Mouse (Mus musculus): ENCODE results near the gene Flywch2. TPM values are rescaled to one million over a fixed set of nuclear protein-coding genes. Genes with fewer than 3 reads are reported as not detected.

Flywch2 gene
- polyA plus RNA-seq, 2 experiments, result 41.2 to 46.3 TPM

DNA sequence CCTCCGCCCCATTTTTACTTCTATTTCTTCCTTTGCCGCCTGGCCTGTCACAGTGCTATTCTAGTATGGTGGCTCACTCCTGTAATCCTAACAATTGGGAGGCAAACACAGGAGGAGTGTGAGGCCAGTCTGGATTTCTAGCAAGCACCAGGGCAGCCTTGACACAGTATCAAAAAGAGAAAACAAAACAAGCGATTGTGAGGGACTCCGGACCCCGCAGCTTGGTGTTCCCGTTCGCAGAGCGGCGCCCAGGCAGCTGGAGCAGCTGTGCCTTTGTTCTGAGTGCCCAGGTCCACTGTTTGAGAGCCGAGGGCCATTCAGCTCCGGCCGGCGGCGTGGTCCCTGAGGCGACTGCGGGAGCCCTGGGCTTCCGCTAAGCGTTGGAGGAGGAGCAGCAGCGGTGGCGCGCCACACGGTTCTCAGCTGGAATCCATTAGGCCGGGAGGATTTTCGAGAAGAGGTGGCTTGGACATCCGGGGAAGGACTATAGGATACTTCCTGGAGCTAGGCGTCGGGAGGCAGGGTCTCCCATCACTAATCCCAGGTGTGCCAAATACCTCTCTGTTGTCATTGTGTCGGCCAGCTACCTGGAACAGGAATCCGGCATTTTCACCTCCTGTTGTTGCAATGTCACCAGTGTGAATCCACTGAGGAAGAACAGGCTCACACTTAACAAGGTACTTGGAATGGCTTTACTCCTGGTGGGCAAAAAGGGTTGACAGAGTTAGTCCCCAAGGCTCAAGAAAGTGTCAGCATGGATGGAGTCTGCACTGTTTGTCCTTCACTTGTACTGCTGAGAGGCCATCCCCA, 4.6 kb upstream of the Flywch2 start, which contains the start of gene Srrm2:
TSS of gene Srrm2 (plus strand) at position 264 of the 810 bp plus-strand sequence.
- DNase-seq (ENCODE audit: low spot score), result peak; percentile 56
- Histone ChIP-seq H3K27ac (replicated peaks; ENCODE audit: low read depth, low read length) (peak within 1 kb of the TSS; percentile 89), H3K9ac (ENCODE audit: low read depth, low read length, severe bottlenecking) (peak within 1 kb of the TSS; percentile 87), H3K9me3 (ENCODE audit: control insufficient read depth, low read length) (no peaks in the 10 kb centered on the region), H3K4me1 (ENCODE audit: control insufficient read depth, insufficient read depth, low read length) (peaks cover 18% of the 10 kb centered on the region), H3K4me3 (replicated peaks; ENCODE audit: low read length) (peak within 1 kb of the TSS; percentile 45), H3K27me3 (ENCODE audit: control insufficient read depth, insufficient read depth, low read length) (no peaks in the 10 kb centered on the region), H3K4me2 (replicated peaks; ENCODE audit: low read depth, low read length, severe bottlenecking) (peak within 1 kb of the TSS; percentile 70), H3K36me3 (ENCODE audit: control insufficient read depth, insufficient read depth, low read length) (peaks cover 5% of the 10 kb centered on the region; the same call in 1 of the 2 replicates)
- ATAC-seq (ENCODE audit: low FRiP score, low read depth), result peak; percentile 70
- TF ChIP-seq POLR2A (IDR thresholded peaks at IDR 0.05; ENCODE audit: borderline replicate concordance, extremely low read depth, insufficient read depth, insufficient read length), result peak; percentile 82; the same call in 1 of the 2 replicates
- WGBS, result under 1% methylated on average over 29 of the region's 29 CpGs

DNA sequence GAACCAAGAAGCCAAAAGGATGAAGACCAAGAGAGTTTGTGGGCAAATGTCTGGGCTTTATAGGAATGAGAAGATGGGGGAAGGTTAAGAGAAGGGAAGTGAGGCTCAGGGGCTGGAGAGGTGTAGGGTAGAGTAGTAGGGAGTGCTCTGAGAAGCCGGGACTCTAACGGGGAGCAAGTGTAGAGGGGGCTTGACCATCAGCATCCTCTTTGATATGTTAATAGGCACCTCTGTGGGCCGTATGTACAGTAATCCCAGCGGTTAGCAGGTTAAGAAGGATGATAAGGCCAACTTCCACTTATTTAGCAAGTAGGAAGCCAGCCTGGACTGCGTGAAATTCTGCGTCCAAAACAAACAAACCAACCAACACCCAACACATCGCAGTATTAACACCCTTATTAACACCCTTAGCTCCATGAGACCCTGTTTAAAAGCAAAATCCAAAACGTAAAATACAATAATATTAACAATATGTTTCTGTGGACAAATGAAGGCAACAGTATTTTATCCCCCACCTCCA, 3.9 kb upstream of the Flywch2 start:
- ATAC-seq (ENCODE audit: low FRiP score, low read depth) (no peak), DNase-seq (ENCODE audit: low spot score) (no peak)
- H3K9ac ChIP-seq (ENCODE audit: low read depth, low read length, severe bottlenecking), result peak overlapping the region; percentile 87
- peaks cover 21% of the 10 kb centered on the region for H3K4me1 ChIP-seq (ENCODE audit: control insufficient read depth, insufficient read depth, low read length)
- no peaks in the 10 kb centered on the region for H3K27me3 ChIP-seq (ENCODE audit: control insufficient read depth, insufficient read depth, low read length)
- no peaks in the 10 kb centered on the region for H3K9me3 ChIP-seq (ENCODE audit: control insufficient read depth, low read length)
- peaks cover 5% of the 10 kb centered on the region; the same call in 1 of the 2 replicates for H3K36me3 ChIP-seq (ENCODE audit: control insufficient read depth, insufficient read depth, low read length)
- peak overlapping the region; percentile 89 for H3K27ac ChIP-seq (replicated peaks; ENCODE audit: low read depth, low read length)
- H3K4me3 ChIP-seq (replicated peaks; ENCODE audit: low read length), result peak overlapping the region; percentile 45
- peak overlapping the region; percentile 70 for H3K4me2 ChIP-seq (replicated peaks; ENCODE audit: low read depth, low read length, severe bottlenecking)
- 18% methylated on average over 8 of the region's 8 CpGs for WGBS
- no peak for TF ChIP-seq POLR2A (IDR thresholded peaks at IDR 0.05; ENCODE audit: borderline replicate concordance, extremely low read depth, insufficient read depth, insufficient read length)

DNA sequence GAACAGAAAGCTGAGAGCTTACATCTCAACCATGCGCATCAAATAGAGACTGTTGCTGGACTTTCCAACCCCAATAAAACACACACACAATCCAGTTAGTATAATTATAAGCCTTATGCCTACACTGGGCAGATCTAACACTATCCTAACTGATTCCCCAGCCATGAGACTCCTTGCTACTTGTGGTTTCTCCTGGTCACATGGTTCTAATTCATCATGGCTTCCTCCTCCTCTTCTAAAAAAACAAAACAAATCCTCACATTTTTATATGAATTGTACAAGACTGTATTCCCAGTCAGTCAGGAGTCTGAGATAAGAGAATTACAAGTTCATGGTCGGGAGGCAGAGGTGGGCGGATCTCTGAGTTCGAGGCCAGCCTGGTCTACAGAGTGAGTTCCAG, 3.1 kb upstream of the Flywch2 start:
- no peak for DNase-seq (ENCODE audit: low spot score)
- 89% methylated on average over 4 of the region's 4 CpGs for WGBS
- Histone ChIP-seq H3K27me3 (ENCODE audit: control insufficient read depth, insufficient read depth, low read length) (no peaks in the 10 kb centered on the region), H3K9me3 (ENCODE audit: control insufficient read depth, low read length) (no peaks in the 10 kb centered on the region), H3K27ac (replicated peaks; ENCODE audit: low read depth, low read length) (no peak overlapping the region), H3K4me1 (ENCODE audit: control insufficient read depth, insufficient read depth, low read length) (peaks cover 21% of the 10 kb centered on the region), H3K4me3 (replicated peaks; ENCODE audit: low read length) (no peak overlapping the region), H3K36me3 (ENCODE audit: control insufficient read depth, insufficient read depth, low read length) (peaks cover 4% of the 10 kb centered on the region; the same call in 1 of the 2 replicates), H3K4me2 (replicated peaks; ENCODE audit: low read depth, low read length, severe bottlenecking) (no peak overlapping the region), H3K9ac (ENCODE audit: low read depth, low read length, severe bottlenecking) (no peak overlapping the region)
- no peak for TF ChIP-seq POLR2A (IDR thresholded peaks at IDR 0.05; ENCODE audit: borderline replicate concordance, extremely low read depth, insufficient read depth, insufficient read length)
- ATAC-seq (ENCODE audit: low FRiP score, low read depth), result no peak

DNA sequence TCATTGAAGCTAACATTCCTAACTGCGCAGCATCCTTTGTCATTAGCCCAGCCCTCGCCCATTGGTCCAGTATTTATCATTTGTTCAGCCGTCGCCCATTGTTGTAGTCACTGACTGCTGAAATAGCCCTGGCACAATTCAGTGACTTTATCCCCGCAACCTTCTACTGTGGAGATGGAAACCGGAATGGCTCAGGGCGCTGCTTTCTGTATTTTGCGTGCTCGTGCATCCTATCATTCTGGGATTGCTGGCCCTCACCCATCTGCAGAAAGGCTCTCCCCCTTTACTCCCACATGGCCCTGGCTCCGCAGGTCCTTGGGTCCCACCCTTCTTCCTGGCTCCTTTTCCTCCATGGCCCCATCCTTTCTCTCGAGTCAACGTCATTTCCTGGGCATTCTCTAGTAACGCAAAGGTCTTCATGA, 640 bp upstream of the Flywch2 start:
- peaks cover 21% of the 10 kb centered on the region for H3K4me1 ChIP-seq (ENCODE audit: control insufficient read depth, insufficient read depth, low read length)
- peak; percentile 25 for DNase-seq (ENCODE audit: low spot score)
- 0 out of 2 replicates have a peak overlapping the region, but pooled peaks have one; percentile 75 for H3K9ac ChIP-seq (ENCODE audit: low read depth, low read length, severe bottlenecking)
- no peak for ATAC-seq (ENCODE audit: low FRiP score, low read depth)
- no peaks in the 10 kb centered on the region for H3K36me3 ChIP-seq (ENCODE audit: control insufficient read depth, insufficient read depth, low read length)
- no peak for TF ChIP-seq POLR2A (IDR thresholded peaks at IDR 0.05; ENCODE audit: borderline replicate concordance, extremely low read depth, insufficient read depth, insufficient read length)
- H3K4me2 ChIP-seq (replicated peaks; ENCODE audit: low read depth, low read length, severe bottlenecking), result peak overlapping the region; percentile 78
- H3K27ac ChIP-seq (replicated peaks; ENCODE audit: low read depth, low read length), result 0 out of 2 replicates have a peak overlapping the region, but pooled peaks have one; percentile 33
- whole genome bisulfite sequencing, result 18% methylated on average over 13 of the region's 13 CpGs
- H3K4me3 ChIP-seq (replicated peaks; ENCODE audit: low read length), result peak overlapping the region; percentile 67
- no peaks in the 10 kb centered on the region for H3K27me3 ChIP-seq (ENCODE audit: control insufficient read depth, insufficient read depth, low read length)
- H3K9me3 ChIP-seq (ENCODE audit: control insufficient read depth, low read length), result no peaks in the 10 kb centered on the region

DNA sequence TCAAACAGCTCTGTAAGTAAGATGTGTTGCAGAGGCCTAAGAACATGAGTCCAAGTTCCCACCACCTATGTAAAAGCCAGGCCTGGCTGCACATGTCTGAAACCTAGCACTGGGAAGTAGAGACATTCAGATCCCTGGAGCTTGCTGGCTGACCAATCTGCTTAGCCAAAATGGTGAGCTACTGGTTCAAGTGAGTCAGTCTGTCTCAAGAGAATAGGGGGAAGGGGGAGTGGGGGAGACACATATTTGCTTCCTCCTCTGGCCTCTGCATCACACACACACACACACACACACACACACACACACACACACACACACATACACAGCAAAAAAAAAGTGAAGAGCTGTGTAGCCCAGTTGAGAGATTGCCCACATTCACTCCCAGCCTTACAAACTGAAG, 2.5 kb downstream of the Flywch2 start:
- Histone ChIP-seq H3K36me3 (ENCODE audit: control insufficient read depth, insufficient read depth, low read length) (no peaks in the 10 kb centered on the region), H3K4me1 (ENCODE audit: control insufficient read depth, insufficient read depth, low read length) (peaks cover 7% of the 10 kb centered on the region; the same call in 1 of the 2 replicates), H3K9ac (ENCODE audit: low read depth, low read length, severe bottlenecking) (no peak overlapping the region), H3K27ac (replicated peaks; ENCODE audit: low read depth, low read length) (no peak overlapping the region), H3K4me3 (replicated peaks; ENCODE audit: low read length) (no peak overlapping the region), H3K4me2 (replicated peaks; ENCODE audit: low read depth, low read length, severe bottlenecking) (no peak overlapping the region), H3K9me3 (ENCODE audit: control insufficient read depth, low read length) (no peaks in the 10 kb centered on the region), H3K27me3 (ENCODE audit: control insufficient read depth, insufficient read depth, low read length) (no peaks in the 10 kb centered on the region)
- DNase-seq (ENCODE audit: low spot score) (no peak), ATAC-seq (ENCODE audit: low FRiP score, low read depth) (no peak)
- no peak for TF ChIP-seq POLR2A (IDR thresholded peaks at IDR 0.05; ENCODE audit: borderline replicate concordance, extremely low read depth, insufficient read depth, insufficient read length)

All from limb, embryonic 14.5 days (tissue).